Mouse (Mus musculus): ENCODE measurements around the gene Adarb1.
A peak's percentile ranks its signal among the peaks of the same experiment; 100 is the strongest.

The Adarb1 gene

GRCm38 (mm10) chr10:77383045-77383444 lies 35.0 kb downstream of the Adarb1 start:
- no peak for DNase-seq (ENCODE audit: low read depth, low spot score)

GRCm38 (mm10) chr10:77381191-77381590 lies 36.9 kb downstream of the Adarb1 start:
- DNase-seq (ENCODE audit: low read depth, low spot score), result no peak

GRCm38 (mm10) chr10:77380716-77381115 lies 37.4 kb downstream of the Adarb1 start:
- DNase-seq (ENCODE audit: low read depth, low spot score), result no peak

GRCm38 (mm10) chr10:77379199-77379598 lies 38.9 kb downstream of the Adarb1 start:
- no peak for DNase-seq (ENCODE audit: low read depth, low spot score)

- DNase-seq (ENCODE audit: low read depth, low spot score), result no peak
Observed at GRCm38 (mm10) chr10:77376056-77376455, 42.0 kb downstream of the Adarb1 start.

- no peak for DNase-seq (ENCODE audit: low read depth, low spot score)
Observed at GRCm38 (mm10) chr10:77374948-77375347, 43.1 kb downstream of the Adarb1 start.

- no peak for DNase-seq (ENCODE audit: low read depth, low spot score)
Observed at GRCm38 (mm10) chr10:77374407-77374806, 43.7 kb downstream of the Adarb1 start.

- no peak for DNase-seq (ENCODE audit: low read depth, low spot score)
Observed at GRCm38 (mm10) chr10:77370129-77370528, 47.9 kb downstream of the Adarb1 start.

GRCm38 (mm10) chr10:77367973-77368372 lies 50.1 kb downstream of the Adarb1 start:
- no peak for DNase-seq (ENCODE audit: low read depth, low spot score)

GRCm38 (mm10) chr10:77366959-77367358 lies 51.1 kb downstream of the Adarb1 start:
- no peak for DNase-seq (ENCODE audit: low read depth, low spot score)

- DNase-seq (ENCODE audit: low read depth, low spot score), result no peak
Observed at GRCm38 (mm10) chr10:77365212-77365611, 52.9 kb downstream of the Adarb1 start.

- DNase-seq (ENCODE audit: low read depth, low spot score), result no peak
Observed at GRCm38 (mm10) chr10:77360486-77360885, 57.6 kb downstream of the Adarb1 start.

GRCm38 (mm10) chr10:77357957-77358356 lies 60.1 kb downstream of the Adarb1 start:
- no peak for DNase-seq (ENCODE audit: low read depth, low spot score)

- DNase-seq (ENCODE audit: low read depth, low spot score), result peak; percentile 74
Observed at GRCm38 (mm10) chr10:77353031-77353745, 64.9 kb downstream of the Adarb1 start.

GRCm38 (mm10) chr10:77342842-77343241 lies 75.2 kb downstream of the Adarb1 start:
- DNase-seq (ENCODE audit: low read depth, low spot score), result no peak

GRCm38 (mm10) chr10:77341711-77342110 lies 76.4 kb downstream of the Adarb1 start:
- DNase-seq (ENCODE audit: low read depth, low spot score), result no peak

- DNase-seq (ENCODE audit: low read depth, low spot score), result no peak
Observed at GRCm38 (mm10) chr10:77341059-77341458, 77.0 kb downstream of the Adarb1 start.

GRCm38 (mm10) chr10:77339871-77340341 lies 78.2 kb downstream of the Adarb1 start:
- DNase-seq (ENCODE audit: low read depth, low spot score), result no peak

- DNase-seq (ENCODE audit: low read depth, low spot score), result no peak
Observed at GRCm38 (mm10) chr10:77333518-77333917, 84.6 kb downstream of the Adarb1 start.

GRCm38 (mm10) chr10:77329446-77330094 lies 88.5 kb downstream of the Adarb1 start:
- DNase-seq (ENCODE audit: low read depth, low spot score), result no peak

- no peak for DNase-seq (ENCODE audit: low read depth, low spot score)
Observed at GRCm38 (mm10) chr10:77324716-77325115, 93.4 kb downstream of the Adarb1 start.

- no peak for DNase-seq (ENCODE audit: low read depth, low spot score)
Observed at GRCm38 (mm10) chr10:77321611-77322010, 96.5 kb downstream of the Adarb1 start.

GRCm38 (mm10) chr10:77321001-77321400 lies 97.1 kb downstream of the Adarb1 start:
- no peak for DNase-seq (ENCODE audit: low read depth, low spot score)
